Mouse (Mus musculus) adrenal gland, postnatal 4 days (tissue): ENCODE data around the gene Os9. TPM values are rescaled to one million over a fixed set of nuclear protein-coding genes. Genes with fewer than 3 reads are reported as not detected.
A peak's percentile ranks its signal among the peaks of the same experiment; 100 is the strongest.
"Not testable (repeated sequence)": the region's sequence is repeated elsewhere in the genome, so short reads cannot be mapped to it uniquely, and the experiment has no call there.

ENCODE experiments used
- DNase-seq, 2 experiments: peaks; one replicate each; pipeline ENCODE4 v3.0.0; 2021 to 2022; ENCODE audit warnings: low spot score in 2 of 2, mixed read lengths in 2 of 2
- total RNA-seq, 2 experiments: library from RNA; stranded (reverse); gene quantifications; 2 replicates each; pipeline ENCODE4 v1.2.3; 2021

The Os9 gene
- total RNA-seq, 2 experiments from 2014 or later: 109 to 112 TPM

GRCm38 (mm10) chr10:127068360-127069038, 52.4 kb downstream of the Os9 start:
- no peak for DNase-seq

DNA sequence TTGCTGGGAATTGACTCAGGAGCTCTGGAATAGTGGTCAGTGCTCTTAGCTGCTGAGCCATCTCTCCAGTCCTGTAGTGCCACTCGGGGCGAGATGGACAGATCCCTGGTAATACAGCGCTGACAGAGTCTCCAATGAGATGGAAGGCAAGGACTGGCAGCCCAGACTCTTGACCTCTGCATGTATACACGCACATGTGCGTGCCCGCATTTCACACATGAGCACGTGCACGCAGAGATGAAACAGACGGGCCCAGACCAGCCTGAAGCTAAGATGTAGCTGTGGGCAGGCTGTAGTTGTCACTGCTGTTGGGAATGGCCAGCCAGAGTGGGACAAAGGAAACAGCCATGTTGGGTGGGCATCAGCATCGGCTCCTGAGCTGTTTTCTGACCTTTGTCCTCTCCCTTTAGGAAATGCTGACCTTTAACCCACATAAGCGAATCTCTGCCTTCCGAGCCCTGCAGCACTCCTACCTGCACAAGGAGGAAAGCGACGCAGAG, 54.4 kb downstream of the Os9 start:
- no peak for DNase-seq

GRCm38 (mm10) chr10:127065981-127066380, 55.0 kb downstream of the Os9 start:
- DNase-seq: no peak

DNA sequence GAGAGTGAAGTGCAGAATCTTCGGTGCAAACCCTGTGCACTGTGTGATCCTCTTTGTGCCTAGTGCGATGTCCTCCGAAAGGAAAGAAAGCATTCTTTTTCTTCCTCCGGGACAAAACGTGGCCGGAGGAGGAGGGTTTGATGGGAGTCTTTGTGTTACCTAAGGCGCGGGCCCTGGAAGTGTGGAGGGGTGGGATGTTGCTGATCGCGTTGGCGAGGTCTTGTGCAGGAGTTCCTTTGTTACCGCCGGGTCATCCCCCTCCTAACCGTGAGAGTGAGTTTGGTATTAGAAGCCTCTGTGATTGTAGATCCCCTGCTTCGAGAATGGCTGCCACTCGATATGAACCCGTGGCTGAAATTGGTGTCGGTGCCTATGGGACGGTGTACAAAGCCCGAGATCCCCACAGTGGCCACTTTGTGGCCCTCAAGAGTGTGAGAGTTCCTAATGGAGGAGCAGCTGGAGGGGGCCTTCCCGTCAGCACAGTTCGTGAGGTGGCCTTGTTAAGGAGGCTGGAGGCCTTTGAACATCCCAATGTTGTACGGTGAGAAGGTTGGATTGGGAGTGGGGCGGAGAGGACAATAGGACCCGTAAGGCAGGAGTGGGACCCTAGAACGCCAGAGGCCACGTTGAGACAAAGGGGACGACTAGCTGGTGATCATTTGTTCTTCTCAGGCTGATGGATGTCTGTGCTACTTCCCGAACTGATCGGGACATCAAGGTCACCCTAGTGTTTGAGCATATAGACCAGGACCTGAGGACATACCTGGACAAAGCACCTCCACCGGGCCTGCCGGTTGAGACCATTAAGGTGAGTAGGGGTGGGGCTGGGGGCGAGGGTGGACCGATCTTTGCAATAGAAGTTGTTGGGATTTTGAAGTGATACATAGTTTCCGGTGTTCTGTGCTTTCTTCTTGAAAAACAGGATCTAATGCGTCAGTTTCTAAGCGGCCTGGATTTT, 56.7 kb downstream of the Os9 start:
- DNase-seq: no peak

GRCm38 (mm10) chr10:127063239-127063872, 57.6 kb downstream of the Os9 start, which contains the start of gene Cdk4:
Gene Cdk4, plus strand, starts transcription at chr10:127063534.
- DNase-seq: peak; percentile 98

- no peak for DNase-seq
Measured at GRCm38 (mm10) chr10:127062503-127062902, 58.4 kb downstream of the Os9 start.

DNA sequence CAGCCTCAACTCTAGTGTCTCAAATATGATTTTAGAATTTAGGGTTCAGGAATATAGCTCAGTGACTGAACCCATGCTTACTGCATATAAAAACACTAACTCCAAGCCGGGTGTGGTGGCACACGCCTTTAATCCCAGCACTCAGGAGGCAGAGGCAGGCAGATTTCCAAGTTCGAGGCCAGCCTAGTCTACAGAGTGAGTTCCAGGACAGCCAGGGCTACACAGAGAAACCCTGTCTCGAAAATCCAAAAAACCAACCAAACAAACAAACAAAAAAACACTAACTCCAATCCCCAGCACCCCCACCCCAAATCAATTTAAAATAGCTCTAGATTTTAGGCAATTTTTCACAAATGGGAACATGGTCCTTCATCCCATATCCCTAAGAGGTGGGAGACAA, 58.8 kb downstream of the Os9 start:
- not testable (repeated sequence) for DNase-seq

GRCm38 (mm10) chr10:127061513-127061912, 59.4 kb downstream of the Os9 start:
- DNase-seq: no peak

GRCm38 (mm10) chr10:127061085-127061484, 59.8 kb downstream of the Os9 start:
- no peak for DNase-seq

GRCm38 (mm10) chr10:127059968-127060916, 60.7 kb downstream of the Os9 start, which contains the start of gene March9:
Gene March9, minus strand, starts transcription at chr10:127060184.
- DNase-seq: no peak

GRCm38 (mm10) chr10:127059174-127059967, 61.6 kb downstream of the Os9 start:
- no peak for DNase-seq

- DNase-seq: no peak
Measured at GRCm38 (mm10) chr10:127058708-127059107, 62.2 kb downstream of the Os9 start.

- peak in 1 of 2 experiments; percentile 53 for DNase-seq
Measured at GRCm38 (mm10) chr10:127058161-127058560, 62.8 kb downstream of the Os9 start.

GRCm38 (mm10) chr10:127056490-127056889, 64.4 kb downstream of the Os9 start:
- DNase-seq: no peak

DNA sequence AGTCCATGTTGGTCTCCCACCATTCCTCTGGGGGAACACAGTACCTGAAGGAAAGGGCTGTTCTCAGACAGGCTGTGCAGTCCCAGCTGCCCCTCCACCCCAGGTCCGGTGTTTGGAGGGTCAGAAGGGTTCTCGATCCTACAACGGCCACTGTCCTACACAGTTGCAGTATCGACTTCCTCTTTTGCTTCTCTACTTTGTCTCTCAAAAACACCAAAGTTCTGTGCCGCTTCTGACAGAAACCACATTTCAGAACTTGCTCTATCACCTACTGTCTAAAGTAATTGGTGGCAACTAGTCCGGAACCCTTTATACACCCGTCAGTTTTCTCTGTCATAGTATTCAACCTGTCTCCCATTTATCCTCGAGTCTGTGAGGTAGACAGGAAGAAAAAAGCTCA, 65.5 kb downstream of the Os9 start:
- DNase-seq: no peak

GRCm38 (mm10) chr10:127054646-127055045, 66.3 kb downstream of the Os9 start:
- no peak for DNase-seq

GRCm38 (mm10) chr10:127050119-127050474, 70.8 kb downstream of the Os9 start:
- DNase-seq: no peak

GRCm38 (mm10) chr10:127049395-127050118, 71.4 kb downstream of the Os9 start:
- no peak for DNase-seq
